In the genomic region with DNA sequence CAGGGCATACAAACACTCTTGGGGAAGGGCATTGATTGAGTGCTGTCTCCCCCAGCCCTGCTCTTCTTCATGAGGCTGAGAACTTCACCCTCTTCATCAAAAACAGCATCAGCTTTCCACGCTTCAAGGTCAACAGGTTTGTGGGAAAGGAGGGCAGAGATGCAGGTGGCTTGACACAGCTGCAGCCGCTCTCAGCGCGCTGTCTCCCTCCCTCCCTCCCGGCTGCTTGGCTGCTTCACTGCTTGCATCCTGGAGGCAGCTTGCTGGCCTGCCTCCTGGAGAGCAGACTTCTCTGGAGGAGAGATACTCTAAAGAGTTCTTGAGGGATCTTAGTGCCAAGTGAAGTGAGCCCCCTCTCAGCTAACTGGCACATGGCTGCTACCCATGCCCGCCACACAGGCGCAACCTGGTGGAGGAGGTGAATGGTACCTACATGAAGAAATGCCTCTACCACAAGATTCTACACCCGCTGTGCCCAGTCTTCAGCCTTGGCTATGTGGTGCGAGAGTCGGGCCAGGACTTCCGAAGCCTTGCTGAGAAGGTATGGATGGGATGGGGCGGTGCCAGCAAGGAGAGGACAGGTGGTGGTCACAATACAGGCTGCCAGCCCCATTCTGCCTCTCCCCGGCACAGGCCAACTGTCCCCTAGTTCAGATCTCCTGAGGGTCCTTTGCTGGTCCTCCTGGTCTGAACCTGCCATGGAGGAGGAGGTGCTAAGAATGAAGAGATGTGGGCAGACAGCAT, we compare ENCODE assay signal across 17 mouse cellular contexts. TPM values are rescaled to one million over a fixed set of nuclear protein-coding genes. Genes with fewer than 3 reads are reported as not detected.
A peak's percentile ranks its signal among the peaks of the same experiment; 100 is the strongest.
DNase-seq lines count a peak whose midpoint lies in the region; ATAC-seq lines count a peak whose summit lies in the region.
"Had no signal": no experiment of that assay in that cellular context is flagged by ENCODE, and none has a peak within 500 bp of the region (broad histone marks: within the 10 kb centered on the region; RNA-seq: fewer than 3 reads in every experiment).

No protein-coding gene starts in this region.

- no peaks in the 10 kb centered on the region for H3K36me3 ChIP-seq in midbrain, embryonic 14.5 days (ENCODE audit: control insufficient read depth, insufficient read depth, low read length)
- H3K36me3 ChIP-seq in midbrain, embryonic 15.5 days (replicated peaks) = no peaks in the 10 kb centered on the region
- H3K36me3 ChIP-seq: heart, embryonic 13.5 days; hindbrain, embryonic 12.5 days; limb, embryonic 10.5 days; liver, embryonic 12.5 days; lung, embryonic 15.5 days had no signal

- peak; percentile 90 for DNase-seq in cerebellum, adult 11-12 months
- no peak for DNase-seq in midbrain, embryonic 14.5 days
- DNase-seq in cerebellum, postnatal 25 days = peak; percentile 83 to 87
- peak; percentile 80 for DNase-seq in thymus, postnatal 14 days
- DNase-seq in ovary, postnatal 10 days (ENCODE audit: low spot score) = no peak
- no peak for DNase-seq in lung, postnatal 10 days
- DNase-seq: adrenal gland, postnatal 36 days; kidney, adult 11 months; kidney, postnatal 4 days had no signal

- no peaks in the 10 kb centered on the region for H3K4me1 ChIP-seq in midbrain, embryonic 14.5 days (ENCODE audit: control insufficient read depth, insufficient read depth, low read length)
- no peaks in the 10 kb centered on the region; the same call in 1 of the 2 replicates for H3K4me1 ChIP-seq in midbrain, embryonic 15.5 days
- H3K4me1 ChIP-seq: hindbrain, embryonic 12.5 days; limb, embryonic 10.5 days; liver, embryonic 12.5 days had no signal

- ATAC-seq in cerebellum, adult (ENCODE audit: insufficient number of reproducible peaks, low FRiP score, low TSS enrichment) = no peak; the same call in 1 of the 2 replicates
- ATAC-seq in midbrain, embryonic 14.5 days (ENCODE audit: low FRiP score, low TSS enrichment) = no peak
- no peak for ATAC-seq in midbrain, embryonic 15.5 days (replicated peaks)
- ATAC-seq: activated CD4-positive, CD25-positive, alpha-beta regulatory T cell, adult 4 months; liver, embryonic 12.5 days had no signal

- H3K27me3 ChIP-seq in midbrain, embryonic 14.5 days (ENCODE audit: control insufficient read depth, insufficient read depth, low read length) = no peaks in the 10 kb centered on the region
- H3K27me3 ChIP-seq in midbrain, embryonic 15.5 days (replicated peaks) = no peaks in the 10 kb centered on the region
- H3K27me3 ChIP-seq: liver, embryonic 12.5 days had no signal

- 0 out of 2 replicates have a peak overlapping the region, but pooled peaks have one; percentile 23 for H3K9ac ChIP-seq in midbrain, embryonic 14.5 days (replicated peaks; ENCODE audit: low read length)
- H3K9ac ChIP-seq in midbrain, embryonic 15.5 days = no peak overlapping the region
- H3K9ac ChIP-seq: heart, embryonic 13.5 days; hindbrain, embryonic 12.5 days; liver, embryonic 12.5 days; lung, embryonic 15.5 days had no signal

- no peak overlapping the region for H3K4me2 ChIP-seq in midbrain, embryonic 14.5 days (ENCODE audit: low read length)
- H3K4me2 ChIP-seq in midbrain, embryonic 15.5 days = no peak overlapping the region
- H3K4me2 ChIP-seq: heart, embryonic 13.5 days; hindbrain, embryonic 12.5 days; liver, embryonic 12.5 days; lung, embryonic 15.5 days had no signal

- H3K27ac ChIP-seq in midbrain, embryonic 14.5 days (replicated peaks; ENCODE audit: low read depth, low read length) = no peak overlapping the region
- no peak overlapping the region for H3K27ac ChIP-seq in midbrain, embryonic 15.5 days
- H3K27ac ChIP-seq: heart, embryonic 13.5 days; hindbrain, embryonic 12.5 days; limb, embryonic 10.5 days; liver, embryonic 12.5 days; lung, embryonic 15.5 days had no signal

- no peak overlapping the region for H3K4me3 ChIP-seq in midbrain, embryonic 14.5 days (replicated peaks; ENCODE audit: low read depth, low read length)
- H3K4me3 ChIP-seq in midbrain, embryonic 15.5 days = no peak overlapping the region
- H3K4me3 ChIP-seq: heart, embryonic 13.5 days; hindbrain, embryonic 12.5 days; limb, embryonic 10.5 days; liver, embryonic 12.5 days; lung, embryonic 15.5 days had no signal

- H3K9me3 ChIP-seq in midbrain, embryonic 14.5 days (ENCODE audit: control insufficient read depth, low read length) = no peaks in the 10 kb centered on the region
- H3K9me3 ChIP-seq in midbrain, embryonic 15.5 days = no peaks in the 10 kb centered on the region
- H3K9me3 ChIP-seq: heart, embryonic 13.5 days; hindbrain, embryonic 12.5 days; limb, embryonic 10.5 days; liver, embryonic 12.5 days; lung, embryonic 15.5 days had no signal

- 54% methylated on average over 13 of the region's 13 CpGs for WGBS in midbrain, embryonic 14.5 days
- WGBS in midbrain, embryonic 15.5 days = 62% methylated on average over 13 of the region's 13 CpGs

RNA-seq across cellular contexts. Expression of gene Camkk1, which starts 9.1 kb away (rescaled TPM):
- polyA plus RNA-seq in midbrain, embryonic 14.5 days (2014; fragmentation: Nextera tagmentation; extraction: Ambion mirVana) = 11.0 and 16.6 TPM in 2 replicates
- polyA plus RNA-seq in midbrain, embryonic 15.5 days (2015; fragmentation: Nextera tagmentation; extraction: Ambion mirVana) = 29.8 and 30.6 TPM in 2 replicates

RNA-seq across cellular contexts. Expression of gene P2rx1, which starts 10.8 kb away (rescaled TPM):
- polyA plus RNA-seq in midbrain, embryonic 14.5 days (2014; fragmentation: Nextera tagmentation; extraction: Ambion mirVana) = 0.36 and 0.41 TPM in 2 replicates
- 0.33 and 0.45 TPM in 2 replicates for polyA plus RNA-seq in midbrain, embryonic 15.5 days (2015; fragmentation: Nextera tagmentation; extraction: Ambion mirVana)

RNA-seq across cellular contexts. Expression of gene Ncbp3, which starts 37.9 kb away (rescaled TPM):
- polyA plus RNA-seq in midbrain, embryonic 14.5 days (2014; fragmentation: Nextera tagmentation; extraction: Ambion mirVana) = 8.3 and 10.2 TPM in 2 replicates
- 10.9 and 12.7 TPM in 2 replicates for polyA plus RNA-seq in midbrain, embryonic 15.5 days (2015; fragmentation: Nextera tagmentation; extraction: Ambion mirVana)

RNA-seq across cellular contexts. Expression of gene Atp2a3, which starts 48.7 kb away (rescaled TPM):
- polyA plus RNA-seq in midbrain, embryonic 14.5 days (2014; fragmentation: Nextera tagmentation; extraction: Ambion mirVana) = 0.55 and 0.91 TPM in 2 replicates
- polyA plus RNA-seq in midbrain, embryonic 15.5 days (2015; fragmentation: Nextera tagmentation; extraction: Ambion mirVana) = 1.0 and 1.1 TPM in 2 replicates

Comparison
In these comparisons a context has a peak if more than half of its experiments do, and no peak if none do; other contexts are left out.
1. DNase-seq: peak in cerebellum, adult 11-12 months (single experiment), cerebellum, postnatal 25 days (2 of 2) and thymus, postnatal 14 days (single experiment); none in midbrain, embryonic 14.5 days (single experiment), ovary, postnatal 10 days (single experiment) and lung, postnatal 10 days (single experiment).